Mouse (Mus musculus): ENCODE measurements around the gene Mrps2. TPM values are rescaled to one million over a fixed set of nuclear protein-coding genes. Genes with fewer than 3 reads are reported as not detected.
"Not testable (repeated sequence)": the region's sequence is repeated elsewhere in the genome, so short reads cannot be mapped to it uniquely, and the experiment has no call there.

Gene Mrps2
- polyA plus RNA-seq, 1 experiment from 2014 or later: 63.1 TPM

DNA sequence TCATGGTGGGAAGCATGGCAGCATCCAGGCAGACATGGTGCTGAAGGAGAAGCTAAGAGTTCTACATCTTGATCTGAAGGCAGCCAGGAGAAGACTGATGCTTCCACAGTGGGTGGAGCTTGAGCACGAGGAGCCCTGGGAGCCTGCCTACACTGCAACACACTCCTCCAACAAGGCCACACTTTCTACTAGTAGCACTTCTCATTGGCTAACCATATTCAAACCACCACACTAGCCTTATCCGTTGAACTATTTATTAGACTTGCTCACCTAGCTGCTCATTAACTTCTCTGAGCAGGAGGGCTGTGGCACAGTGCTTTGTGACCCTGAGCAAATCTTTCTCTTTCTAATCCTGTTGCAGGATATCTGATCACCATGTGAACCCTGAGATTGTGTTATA lies 16.0 kb downstream of the Mrps2 start:
- Histone ChIP-seq H3K27me3 (ENCODE audit: insufficient read depth, poor library complexity, severe bottlenecking) (no peaks in the 10 kb centered on the region), H3K4me1 (replicated peaks) (no peaks in the 10 kb centered on the region), H3K36me3 (no peaks in the 10 kb centered on the region), H3K9me3 (no peaks in the 10 kb centered on the region), H3K27ac (no peak overlapping the region), H3K4me3 (no peak overlapping the region)
- WGBS: 82% methylated on average over 2 of the region's 2 CpGs
- DNase-seq (ENCODE audit: low spot score): no peak

DNA sequence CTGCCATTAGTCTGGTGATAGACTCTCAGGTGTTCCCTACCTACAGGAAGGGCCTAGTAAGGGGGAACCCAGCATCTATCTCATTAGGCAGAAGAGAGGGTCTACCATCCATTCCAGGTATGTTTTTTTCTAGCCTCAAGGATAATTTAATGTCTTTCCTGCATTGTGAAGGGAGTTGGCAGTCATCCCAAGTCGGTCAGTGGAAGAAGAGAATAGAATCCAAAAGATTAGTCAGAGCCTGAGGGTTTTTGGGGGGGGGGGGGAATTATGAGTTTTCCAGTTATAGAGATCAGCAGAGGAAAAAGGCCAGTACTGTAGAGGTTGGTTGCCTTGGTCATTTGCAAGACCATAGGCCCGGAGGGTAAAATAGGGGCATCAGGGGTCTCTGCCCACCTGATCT lies 26.7 kb downstream of the Mrps2 start:
- DNase-seq (ENCODE audit: low spot score): no peak
- H3K27ac ChIP-seq: no peak overlapping the region
- WGBS: 86% methylated on average over 2 of the region's 2 CpGs
- no peaks in the 10 kb centered on the region for H3K9me3 ChIP-seq
- H3K4me1 ChIP-seq (replicated peaks): peaks cover 13% of the 10 kb centered on the region
- no peak overlapping the region for H3K4me3 ChIP-seq
- H3K27me3 ChIP-seq (ENCODE audit: insufficient read depth, poor library complexity, severe bottlenecking): no peaks in the 10 kb centered on the region
- no peaks in the 10 kb centered on the region for H3K36me3 ChIP-seq

DNA sequence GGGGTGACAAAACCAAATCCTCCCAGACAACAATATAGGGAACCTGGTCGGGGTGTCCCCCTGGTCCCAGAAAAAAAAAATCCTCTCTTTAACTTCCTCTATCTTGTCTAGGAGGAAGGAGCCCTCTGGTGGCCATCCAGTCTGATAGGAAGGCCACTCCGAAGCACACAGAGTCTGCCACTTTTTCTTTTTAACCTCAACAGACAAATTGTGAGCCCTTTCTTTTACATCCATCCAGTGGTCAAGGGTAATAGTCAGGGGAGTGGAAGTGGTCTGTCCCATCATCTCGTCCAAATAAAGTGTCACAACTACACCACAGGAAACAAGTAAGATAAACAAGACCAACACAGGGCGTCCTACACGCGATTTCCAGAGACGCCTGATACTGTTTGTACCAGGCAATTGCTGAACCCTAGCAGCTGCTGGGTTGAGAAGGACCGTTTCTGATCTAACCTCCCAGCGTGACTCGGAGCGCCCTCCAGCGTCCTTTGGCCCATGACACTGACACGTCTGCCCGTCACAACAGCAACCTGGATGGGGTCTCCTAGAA lies 27.4 kb downstream of the Mrps2 start:
- H3K27ac ChIP-seq: no peak overlapping the region
- H3K9me3 ChIP-seq: no peaks in the 10 kb centered on the region
- H3K4me1 ChIP-seq (replicated peaks): peaks cover 13% of the 10 kb centered on the region
- no peaks in the 10 kb centered on the region for H3K27me3 ChIP-seq (ENCODE audit: insufficient read depth, poor library complexity, severe bottlenecking)
- H3K4me3 ChIP-seq: no peak overlapping the region
- WGBS: 84% methylated on average over 14 of the region's 14 CpGs
- H3K36me3 ChIP-seq: no peaks in the 10 kb centered on the region
- no peak for DNase-seq (ENCODE audit: low spot score)

DNA sequence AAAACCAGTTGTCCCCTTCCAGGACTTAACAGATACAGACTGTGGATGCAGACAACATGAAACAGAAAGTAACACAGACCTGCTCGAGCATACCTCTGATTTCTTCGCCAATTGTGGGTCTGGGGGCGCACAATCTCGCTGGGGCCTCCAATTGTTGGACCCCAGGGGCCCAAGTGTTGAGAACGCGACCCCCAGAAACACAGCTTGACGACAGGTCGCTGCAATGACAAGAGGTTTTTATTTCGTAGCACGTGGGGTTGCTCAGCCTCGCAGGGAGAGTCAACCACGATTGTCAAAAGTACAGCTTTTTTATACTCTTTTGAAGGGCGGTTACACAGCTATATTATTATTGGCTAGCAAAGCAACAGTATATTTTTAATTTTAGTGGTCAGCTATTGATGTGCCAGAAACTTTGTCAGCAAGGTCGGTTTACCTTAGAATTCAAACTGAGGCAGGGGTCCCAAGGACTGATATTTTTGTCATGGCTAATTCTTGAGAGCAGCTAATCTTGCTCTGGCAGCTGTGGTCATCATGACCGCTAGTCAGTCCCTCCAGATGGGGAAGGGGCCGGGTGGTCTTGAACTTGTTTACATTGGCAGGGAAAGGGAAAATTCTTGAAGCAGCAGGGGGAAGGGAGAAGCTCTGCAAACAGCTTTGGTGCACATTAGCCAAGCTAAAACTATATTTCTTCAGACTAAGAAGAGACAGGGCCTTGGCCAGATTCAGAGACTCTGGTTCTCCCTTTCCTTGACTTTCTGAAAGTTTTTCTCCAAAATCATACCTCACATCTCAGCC lies 28.1 kb downstream of the Mrps2 start:
- no peaks in the 10 kb centered on the region for H3K9me3 ChIP-seq
- H3K4me3 ChIP-seq: no peak overlapping the region
- DNase-seq (ENCODE audit: low spot score): no peak
- no peak overlapping the region for H3K27ac ChIP-seq
- peaks cover 13% of the 10 kb centered on the region for H3K4me1 ChIP-seq (replicated peaks)
- no peaks in the 10 kb centered on the region for H3K27me3 ChIP-seq (ENCODE audit: insufficient read depth, poor library complexity, severe bottlenecking)
- no peaks in the 10 kb centered on the region for H3K36me3 ChIP-seq
- WGBS: 85% methylated on average over 16 of the region's 16 CpGs

DNA sequence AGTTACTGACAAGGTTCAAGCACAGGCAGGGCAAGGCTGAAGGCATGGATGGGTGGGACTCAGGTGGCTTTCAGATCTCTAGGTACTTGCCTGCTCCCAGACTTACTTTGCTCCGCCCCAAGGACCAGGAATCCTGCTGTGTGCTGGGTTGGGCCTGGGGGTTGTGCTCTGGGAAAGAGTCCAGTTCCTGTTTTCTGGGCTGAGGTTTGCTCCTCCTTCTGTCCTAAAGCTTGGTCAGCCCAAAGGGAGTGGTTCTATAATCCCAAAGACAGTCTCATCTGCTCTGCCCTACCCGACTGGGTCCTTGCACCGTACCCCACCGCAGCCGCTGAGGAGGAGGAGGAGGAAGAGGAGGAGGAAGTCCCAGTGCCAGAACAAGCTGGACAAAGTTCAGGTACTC lies 28.8 kb downstream of the Mrps2 start, which contains the start of gene Gbgt1:
TSS of gene Gbgt1 (plus strand) at position 221 of the 400 bp plus-strand sequence.
- no peak for DNase-seq (ENCODE audit: low spot score)
- Histone ChIP-seq H3K27me3 (ENCODE audit: insufficient read depth, poor library complexity, severe bottlenecking) (no peaks in the 10 kb centered on the region), H3K4me1 (replicated peaks) (peaks cover 13% of the 10 kb centered on the region), H3K27ac (no peak within 1 kb of the TSS), H3K4me3 (no peak within 1 kb of the TSS), H3K36me3 (no peaks in the 10 kb centered on the region), H3K9me3 (no peaks in the 10 kb centered on the region)
- 77% methylated on average over 5 of the region's 5 CpGs for WGBS

DNA sequence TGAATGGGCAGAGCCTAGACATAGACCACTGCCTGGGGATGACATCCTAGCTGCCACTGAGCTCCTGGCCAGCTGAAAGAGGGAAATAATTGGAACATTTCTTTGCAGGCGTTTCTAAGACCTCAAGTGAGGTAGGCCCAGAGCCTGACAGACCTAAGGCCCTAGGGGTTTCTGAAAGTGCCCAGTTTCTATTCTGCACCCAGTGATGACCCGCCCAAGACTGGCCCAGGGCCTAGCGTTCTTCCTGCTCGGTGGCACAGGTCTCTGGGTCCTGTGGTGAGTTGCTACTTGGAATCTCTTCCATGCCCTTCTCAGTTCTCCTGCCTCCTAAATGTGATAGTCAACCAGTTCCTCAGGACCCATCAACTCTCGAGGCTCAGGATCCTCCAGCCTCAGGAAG lies 29.7 kb downstream of the Mrps2 start:
- H3K9me3 ChIP-seq: no peaks in the 10 kb centered on the region
- H3K4me3 ChIP-seq: no peak overlapping the region
- H3K36me3 ChIP-seq: no peaks in the 10 kb centered on the region
- WGBS: 87% methylated on average over 5 of the region's 5 CpGs
- no peak overlapping the region for H3K27ac ChIP-seq
- DNase-seq (ENCODE audit: low spot score): no peak
- no peaks in the 10 kb centered on the region for H3K27me3 ChIP-seq (ENCODE audit: insufficient read depth, poor library complexity, severe bottlenecking)
- peaks cover 13% of the 10 kb centered on the region for H3K4me1 ChIP-seq (replicated peaks)

DNA sequence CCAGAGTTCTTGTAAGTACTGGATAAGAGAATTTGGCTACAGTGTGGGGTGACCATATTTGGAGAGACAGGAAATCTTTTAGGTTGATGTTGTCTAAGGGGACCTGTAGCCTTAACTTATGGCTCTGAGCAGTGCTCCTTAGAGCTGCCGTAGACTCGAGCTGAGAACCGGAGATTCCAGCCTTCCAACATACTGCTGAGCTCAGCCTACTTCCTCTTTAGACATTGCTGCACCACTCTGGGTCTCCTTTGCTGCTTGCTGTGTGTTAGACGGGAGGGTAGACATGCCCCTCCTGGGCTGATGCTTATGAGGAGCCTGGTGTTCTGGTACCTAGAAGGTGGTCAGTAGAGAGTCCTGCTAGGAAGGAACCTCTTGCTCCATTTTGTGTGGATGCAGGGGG lies 30.6 kb downstream of the Mrps2 start:
- Histone ChIP-seq H3K4me1 (replicated peaks) (peaks cover 13% of the 10 kb centered on the region), H3K4me3 (no peak overlapping the region), H3K27ac (no peak overlapping the region), H3K27me3 (ENCODE audit: insufficient read depth, poor library complexity, severe bottlenecking) (no peaks in the 10 kb centered on the region), H3K36me3 (no peaks in the 10 kb centered on the region), H3K9me3 (no peaks in the 10 kb centered on the region)
- WGBS: 82% methylated on average over 4 of the region's 4 CpGs
- no peak for DNase-seq (ENCODE audit: low spot score)

DNA sequence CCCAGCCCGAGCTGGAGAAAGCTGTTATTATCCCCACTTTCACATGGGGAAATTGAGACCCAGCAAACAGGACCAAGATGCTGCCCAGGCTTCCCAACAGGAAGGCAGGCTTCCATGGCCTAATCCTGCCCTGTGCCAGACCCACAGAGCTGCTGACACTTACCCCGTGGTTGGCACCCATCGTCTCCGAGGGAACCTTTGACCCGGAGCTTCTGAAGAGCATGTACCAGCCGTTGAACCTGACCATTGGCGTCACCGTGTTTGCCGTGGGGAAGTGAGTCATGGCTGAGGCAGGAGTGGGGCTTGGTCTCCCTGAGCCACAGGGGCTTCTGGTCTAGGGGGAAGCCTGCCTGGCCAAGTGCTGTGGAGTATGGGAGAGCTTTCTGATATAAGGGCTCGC lies 35.1 kb downstream of the Mrps2 start:
- no peaks in the 10 kb centered on the region for H3K36me3 ChIP-seq
- H3K27me3 ChIP-seq (ENCODE audit: insufficient read depth, poor library complexity, severe bottlenecking): no peaks in the 10 kb centered on the region
- 89% methylated on average over 10 of the region's 10 CpGs for WGBS

DNA sequence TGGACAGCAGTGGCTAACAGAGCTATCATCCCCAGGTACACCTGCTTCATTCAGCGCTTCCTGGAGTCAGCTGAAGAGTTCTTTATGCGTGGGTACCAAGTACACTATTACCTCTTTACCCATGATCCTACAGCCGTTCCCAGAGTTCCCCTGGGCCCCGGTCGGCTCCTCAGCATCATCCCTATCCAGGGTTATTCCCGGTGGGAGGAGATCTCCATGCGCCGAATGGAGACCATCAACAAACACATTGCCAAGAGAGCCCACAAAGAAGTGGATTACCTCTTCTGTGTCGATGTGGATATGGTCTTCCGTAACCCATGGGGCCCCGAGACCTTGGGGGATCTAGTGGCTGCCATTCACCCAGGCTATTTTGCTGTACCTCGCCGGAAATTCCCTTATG lies 36.8 kb downstream of the Mrps2 start:
- DNase-seq (ENCODE audit: low spot score): no peak
- no peaks in the 10 kb centered on the region for H3K36me3 ChIP-seq
- H3K9me3 ChIP-seq: no peaks in the 10 kb centered on the region
- H3K4me3 ChIP-seq: no peak overlapping the region
- H3K4me1 ChIP-seq (replicated peaks): no peaks in the 10 kb centered on the region
- 91% methylated on average over 13 of the region's 13 CpGs for WGBS
- no peaks in the 10 kb centered on the region for H3K27me3 ChIP-seq (ENCODE audit: insufficient read depth, poor library complexity, severe bottlenecking)
- no peak overlapping the region for H3K27ac ChIP-seq

More for the DNA sequence above, 35.1 kb downstream of the Mrps2 start:
- DNase-seq (ENCODE audit: low spot score): no peak
- Histone ChIP-seq H3K4me3 (no peak overlapping the region), H3K4me1 (replicated peaks) (no peaks in the 10 kb centered on the region), H3K9me3 (no peaks in the 10 kb centered on the region), H3K27ac (no peak overlapping the region)

DNA sequence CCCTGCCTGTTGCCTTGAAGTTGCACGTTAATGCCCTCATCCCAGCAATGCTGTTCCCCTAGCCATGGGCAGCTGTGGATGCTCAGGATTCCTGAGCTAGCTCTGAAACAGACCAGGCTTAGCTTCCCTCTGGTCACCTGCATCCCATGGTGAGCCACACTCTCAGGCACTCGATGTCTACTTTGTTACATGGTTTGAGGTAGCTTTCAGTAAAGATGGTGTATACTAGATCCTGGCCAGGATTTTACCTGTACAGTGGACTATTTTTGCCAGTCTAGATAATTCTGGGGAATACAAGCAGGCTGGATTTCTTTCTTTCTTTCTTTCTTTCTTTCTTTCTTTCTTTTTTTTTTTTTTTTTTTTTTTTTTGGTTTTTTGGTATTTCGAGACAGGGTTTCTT lies 37.9 kb downstream of the Mrps2 start, which contains the start of gene Gm10134:
TSS of gene Gm10134 (plus strand) at position 301 of the 400 bp plus-strand sequence.
- Histone ChIP-seq H3K9me3 (no peaks in the 10 kb centered on the region), H3K27me3 (ENCODE audit: insufficient read depth, poor library complexity, severe bottlenecking) (peaks cover 3% of the 10 kb centered on the region; the same call in 1 of the 2 replicates), H3K4me3 (no peak within 1 kb of the TSS), H3K4me1 (replicated peaks) (no peaks in the 10 kb centered on the region), H3K27ac (no peak within 1 kb of the TSS), H3K36me3 (no peaks in the 10 kb centered on the region)
- WGBS: 74% methylated on average over 3 of the region's 3 CpGs
- no peak for DNase-seq (ENCODE audit: low spot score)

DNA sequence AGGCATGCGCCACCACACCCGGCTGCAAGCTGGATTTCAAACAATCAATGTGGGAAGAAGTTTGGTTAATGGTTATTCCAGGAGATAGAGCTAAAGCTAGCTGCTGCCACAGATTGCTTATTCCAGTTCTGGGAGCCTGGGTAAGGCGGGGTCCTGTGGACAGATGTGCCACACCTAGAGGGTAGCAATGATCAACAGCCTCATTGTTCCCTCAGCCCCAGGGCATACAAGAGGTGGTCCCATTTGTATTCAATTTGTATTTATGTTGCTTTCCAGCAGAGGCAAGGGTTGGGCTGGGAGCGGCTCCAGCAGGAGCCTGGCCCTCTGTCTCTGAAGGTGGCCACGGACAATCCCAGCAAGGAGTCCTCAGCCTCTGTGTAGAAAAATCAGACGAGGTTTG lies 38.4 kb downstream of the Mrps2 start:
- H3K9me3 ChIP-seq: no peaks in the 10 kb centered on the region
- no peak overlapping the region for H3K27ac ChIP-seq
- H3K4me3 ChIP-seq: no peak overlapping the region
- WGBS: 89% methylated on average over 6 of the region's 6 CpGs
- no peaks in the 10 kb centered on the region for H3K4me1 ChIP-seq (replicated peaks)
- H3K36me3 ChIP-seq: no peaks in the 10 kb centered on the region
- peaks cover 3% of the 10 kb centered on the region; the same call in 1 of the 2 replicates for H3K27me3 ChIP-seq (ENCODE audit: insufficient read depth, poor library complexity, severe bottlenecking)
- DNase-seq (ENCODE audit: low spot score): no peak

DNA sequence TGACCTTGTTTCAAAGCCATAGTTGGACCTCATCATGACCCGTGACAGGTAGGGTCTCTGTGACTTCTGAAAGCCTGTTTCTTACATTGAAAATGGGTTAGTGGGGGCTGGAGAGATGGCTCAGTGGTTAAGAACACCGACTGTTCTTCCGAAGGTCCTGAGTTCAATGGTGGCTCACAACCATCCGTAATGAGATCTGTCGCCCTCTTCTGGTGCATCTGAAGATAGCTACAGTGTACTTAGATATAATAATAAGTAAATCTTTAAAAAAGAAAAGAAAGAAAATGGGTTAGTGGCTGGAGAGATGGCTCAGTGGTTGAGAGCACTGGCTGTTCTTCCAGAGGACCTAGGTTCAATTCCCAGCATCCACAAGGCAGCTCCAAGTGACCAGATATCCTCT lies 43.7 kb downstream of the Mrps2 start:
- not testable (repeated sequence) for H3K9me3 ChIP-seq; H3K27me3 ChIP-seq (ENCODE audit: insufficient read depth, poor library complexity, severe bottlenecking); DNase-seq (ENCODE audit: low spot score); H3K4me3 ChIP-seq; H3K27ac ChIP-seq
- Histone ChIP-seq H3K36me3 (peaks cover 15% of the 10 kb centered on the region), H3K4me1 (replicated peaks) (peaks cover 37% of the 10 kb centered on the region)
- WGBS: 54% methylated on average over 5 of the region's 5 CpGs

DNA sequence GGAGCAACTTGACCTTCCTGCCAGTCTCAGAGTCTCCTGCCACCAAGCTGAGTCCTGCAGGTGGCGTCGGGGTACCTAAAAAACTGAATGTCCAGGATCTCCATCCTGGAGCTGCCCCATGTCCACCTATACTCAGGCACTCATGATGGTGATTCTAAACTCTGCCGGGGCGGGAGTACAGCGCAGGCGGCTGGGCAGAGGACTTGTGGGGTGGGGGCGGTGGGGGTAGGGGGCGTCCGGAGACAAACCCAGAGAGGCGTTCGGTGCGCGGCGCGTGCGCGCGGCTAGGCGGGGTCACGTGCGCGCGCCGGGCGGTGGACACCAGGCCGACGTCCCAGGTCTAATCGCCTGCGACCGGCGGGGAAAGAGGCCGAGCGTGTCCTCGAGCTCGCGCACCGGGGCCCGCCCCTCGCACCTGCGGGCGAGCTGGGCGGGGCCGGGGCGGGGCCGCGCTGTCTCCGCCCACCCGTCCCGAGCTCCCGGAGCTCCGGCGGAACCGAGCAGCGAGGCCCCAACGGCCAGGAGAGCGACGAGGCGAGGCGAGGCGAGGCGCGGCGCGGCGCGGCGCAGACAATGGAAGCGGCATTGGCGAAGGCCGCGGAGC lies 45.0 kb downstream of the Mrps2 start, which contains the start of gene Ralgds:
TSS of gene Ralgds (plus strand) at position 328 of the 604 bp plus-strand sequence.
- Histone ChIP-seq H3K36me3 (peaks cover 24% of the 10 kb centered on the region), H3K27me3 (ENCODE audit: insufficient read depth, poor library complexity, severe bottlenecking) (peaks cover 3% of the 10 kb centered on the region; the same call in 1 of the 2 replicates), H3K27ac (peak within 1 kb of the TSS; percentile 92), H3K4me1 (replicated peaks) (peaks cover 50% of the 10 kb centered on the region), H3K4me3 (peak within 1 kb of the TSS; percentile 89), H3K9me3 (no peaks in the 10 kb centered on the region)
- DNase-seq (ENCODE audit: low spot score): peak; percentile 78
- under 1% methylated on average over 71 of the region's 71 CpGs for WGBS

All from hindbrain, embryonic 10.5 days (tissue).